Mouse (Mus musculus) midbrain, embryonic 15.5 days (tissue): ENCODE measurements around the gene Mecom. TPM values are rescaled to one million over a fixed set of nuclear protein-coding genes. Genes with fewer than 3 reads are reported as not detected.

Source experiments
- ATAC-seq: fragments of 200-750 bp; cut with Nextera tagmentation; replicated peaks from 2 replicates; pipeline ENCODE4 v1.8.0; 2017; ENCODE audit warnings: moderate TSS enrichment
- H3K27ac ChIP-seq: fragments of 300-500 bp; sonication (generic); 2 replicates; pipeline ENCODE4 v1.5.1; 2015; ENCODE audit warnings: mild to moderate bottlenecking, inconsistent platforms
- H3K27me3 ChIP-seq: fragments of 300-500 bp; sonication (generic); replicated peaks from 2 replicates; pipeline ENCODE4 v1.6.1; 2015; ENCODE audit warnings: inconsistent platforms
- H3K36me3 ChIP-seq: fragments of 300-500 bp; sonication (generic); replicated peaks from 2 replicates; pipeline ENCODE4 v1.6.1; 2015; ENCODE audit warnings: inconsistent platforms
- H3K4me1 ChIP-seq: fragments of 300-500 bp; sonication (generic); 2 replicates; pipeline ENCODE4 v1.6.1; 2015; ENCODE audit warnings: inconsistent platforms
- H3K4me2 ChIP-seq: fragments of 300-500 bp; sonication (generic); 2 replicates; pipeline ENCODE4 v1.6.1; 2015; ENCODE audit warnings: inconsistent platforms, mild to moderate bottlenecking, moderate library complexity
- H3K4me3 ChIP-seq: fragments of 300-500 bp; sonication (generic); 2 replicates; pipeline ENCODE4 v1.5.1; 2015; ENCODE audit warnings: mild to moderate bottlenecking, inconsistent platforms
- H3K9ac ChIP-seq: fragments of 300-500 bp; sonication (generic); 2 replicates; pipeline ENCODE4 v1.6.1; 2015; ENCODE audit warnings: mild to moderate bottlenecking, inconsistent platforms
- H3K9me3 ChIP-seq: fragments of 300-500 bp; sonication (generic); 2 replicates; pipeline ENCODE4 v1.6.1; 2016; ENCODE audit warnings: inconsistent platforms
- WGBS: fragments of 180-500 bp; shearing (Covaris S2); methylation state at CpG from one replicate; pipeline ENCODE4 v1.1.7; 2015; ENCODE audit warnings: mixed read lengths; 5-methylcytosine and 5-hydroxymethylcytosine counted together
- polyA plus RNA-seq: library from polyadenylated mRNA; unstranded; fragments of >200 nt; fragmentation: Nextera tagmentation; extraction: Ambion mirVana; gene quantifications from 2 replicates; pipeline ENCODE4 v1.2.1, GENCODE M21; 2015

Mecom gene
- polyA plus RNA-seq, 1 experiment from 2014 or later = 5.2 TPM

GRCm38 (mm10) chr3:30160961-30161670 is 386.7 kb downstream of the Mecom start:
- H3K36me3 ChIP-seq = no peaks in the 10 kb centered on the region
- no peak for ATAC-seq
- no peaks in the 10 kb centered on the region for H3K9me3 ChIP-seq
- H3K4me1 ChIP-seq = 0 out of 2 replicates have a peak, but pooled peaks cover 4% of the 10 kb centered on the region
- no peak overlapping the region for H3K4me2 ChIP-seq
- no peaks in the 10 kb centered on the region for H3K27me3 ChIP-seq
- H3K27ac ChIP-seq = no peak overlapping the region
- no peak overlapping the region for H3K4me3 ChIP-seq
- H3K9ac ChIP-seq = no peak overlapping the region
- 84% methylated on average over 5 of the region's 5 CpGs for WGBS

GRCm38 (mm10) chr3:30160346-30160745 is 387.5 kb downstream of the Mecom start:
- 85% methylated on average over 5 of the region's 5 CpGs for WGBS
- no peaks in the 10 kb centered on the region for H3K9me3 ChIP-seq
- 0 out of 2 replicates have a peak, but pooled peaks cover 4% of the 10 kb centered on the region for H3K4me1 ChIP-seq
- no peaks in the 10 kb centered on the region for H3K27me3 ChIP-seq
- H3K4me3 ChIP-seq = no peak overlapping the region
- no peak overlapping the region for H3K27ac ChIP-seq
- no peak for ATAC-seq
- no peak overlapping the region for H3K9ac ChIP-seq
- no peaks in the 10 kb centered on the region for H3K36me3 ChIP-seq
- H3K4me2 ChIP-seq = no peak overlapping the region

- Histone ChIP-seq H3K4me1 (0 out of 2 replicates have a peak, but pooled peaks cover 4% of the 10 kb centered on the region), H3K9ac (no peak overlapping the region), H3K4me3 (no peak overlapping the region), H3K36me3 (no peaks in the 10 kb centered on the region), H3K27me3 (no peaks in the 10 kb centered on the region), H3K4me2 (no peak overlapping the region), H3K9me3 (no peaks in the 10 kb centered on the region), H3K27ac (no peak overlapping the region)
- WGBS = 65% methylated on average over 7 of the region's 7 CpGs
- ATAC-seq = 0 out of 2 replicates have a peak, but pooled peaks have one; percentile 42
Observed at GRCm38 (mm10) chr3:30157128-30157670, 390.6 kb downstream of the Mecom start.

- H3K4me1 ChIP-seq = 0 out of 2 replicates have a peak, but pooled peaks cover 4% of the 10 kb centered on the region
- ATAC-seq = no peak
- H3K27ac ChIP-seq = no peak overlapping the region
- no peaks in the 10 kb centered on the region for H3K27me3 ChIP-seq
- no peak overlapping the region for H3K9ac ChIP-seq
- no peaks in the 10 kb centered on the region for H3K9me3 ChIP-seq
- no peaks in the 10 kb centered on the region for H3K36me3 ChIP-seq
- no peak overlapping the region for H3K4me3 ChIP-seq
- WGBS = 81% methylated on average over 7 of the region's 7 CpGs
- H3K4me2 ChIP-seq = no peak overlapping the region
Observed at GRCm38 (mm10) chr3:30154390-30154789, 393.4 kb downstream of the Mecom start.

GRCm38 (mm10) chr3:30153923-30154331 is 393.9 kb downstream of the Mecom start:
- no peak overlapping the region for H3K4me3 ChIP-seq
- H3K36me3 ChIP-seq = no peaks in the 10 kb centered on the region
- 0 out of 2 replicates have a peak, but pooled peaks cover 4% of the 10 kb centered on the region for H3K4me1 ChIP-seq
- H3K9me3 ChIP-seq = no peaks in the 10 kb centered on the region
- no peak overlapping the region for H3K27ac ChIP-seq
- H3K27me3 ChIP-seq = no peaks in the 10 kb centered on the region
- 55% methylated on average over 3 of the region's 3 CpGs for WGBS
- H3K9ac ChIP-seq = no peak overlapping the region
- peak; percentile 48; the same call in 1 of the 2 replicates for ATAC-seq
- H3K4me2 ChIP-seq = no peak overlapping the region

GRCm38 (mm10) chr3:30150071-30150470 is 397.7 kb downstream of the Mecom start:
- no peak for ATAC-seq
- 87% methylated on average over 4 of the region's 4 CpGs for WGBS
- no peaks in the 10 kb centered on the region for H3K4me1 ChIP-seq
- H3K4me3 ChIP-seq = no peak overlapping the region
- no peak overlapping the region for H3K9ac ChIP-seq
- H3K9me3 ChIP-seq = no peaks in the 10 kb centered on the region
- no peaks in the 10 kb centered on the region for H3K36me3 ChIP-seq
- H3K4me2 ChIP-seq = no peak overlapping the region
- H3K27me3 ChIP-seq = no peaks in the 10 kb centered on the region
- H3K27ac ChIP-seq = no peak overlapping the region

- H3K36me3 ChIP-seq = no peaks in the 10 kb centered on the region
- WGBS = 90% methylated on average over 8 of the region's 8 CpGs
- H3K9ac ChIP-seq = no peak overlapping the region
Observed at GRCm38 (mm10) chr3:30148378-30149079, 399.3 kb downstream of the Mecom start.

GRCm38 (mm10) chr3:30145051-30145450 is 402.8 kb downstream of the Mecom start:
- no peak for ATAC-seq
- peaks cover 8% of the 10 kb centered on the region; the same call in 1 of the 2 replicates for H3K4me1 ChIP-seq

More at GRCm38 (mm10) chr3:30148378-30149079, 399.3 kb downstream of the Mecom start:
- H3K27ac ChIP-seq = no peak overlapping the region
- H3K4me2 ChIP-seq = no peak overlapping the region
- no peak overlapping the region for H3K4me3 ChIP-seq
- no peaks in the 10 kb centered on the region for H3K9me3 ChIP-seq
- no peaks in the 10 kb centered on the region; the same call in 1 of the 2 replicates for H3K27me3 ChIP-seq
- no peak for ATAC-seq
- H3K4me1 ChIP-seq = peaks cover 8% of the 10 kb centered on the region; the same call in 1 of the 2 replicates

GRCm38 (mm10) chr3:30143961-30144411 is 403.8 kb downstream of the Mecom start:
- Histone ChIP-seq H3K9ac (no peak overlapping the region), H3K9me3 (no peaks in the 10 kb centered on the region), H3K4me1 (peaks cover 8% of the 10 kb centered on the region; the same call in 1 of the 2 replicates), H3K4me3 (no peak overlapping the region), H3K27me3 (no peaks in the 10 kb centered on the region; the same call in 1 of the 2 replicates), H3K4me2 (peak overlapping the region; percentile 25), H3K36me3 (no peaks in the 10 kb centered on the region), H3K27ac (no peak overlapping the region)
- no peak for ATAC-seq
- 18% methylated on average over 11 of the region's 11 CpGs for WGBS

More at GRCm38 (mm10) chr3:30145051-30145450, 402.8 kb downstream of the Mecom start:
- H3K27ac ChIP-seq = no peak overlapping the region
- 66% methylated on average over 5 of the region's 5 CpGs for WGBS
- H3K36me3 ChIP-seq = no peaks in the 10 kb centered on the region
- H3K27me3 ChIP-seq = no peaks in the 10 kb centered on the region; the same call in 1 of the 2 replicates
- no peak overlapping the region for H3K9ac ChIP-seq
- no peak overlapping the region for H3K4me3 ChIP-seq
- no peak overlapping the region for H3K4me2 ChIP-seq
- no peaks in the 10 kb centered on the region for H3K9me3 ChIP-seq

- Histone ChIP-seq H3K9me3 (no peaks in the 10 kb centered on the region), H3K27me3 (no peaks in the 10 kb centered on the region; the same call in 1 of the 2 replicates), H3K4me3 (no peak overlapping the region), H3K27ac (no peak overlapping the region), H3K9ac (no peak overlapping the region), H3K4me1 (peaks cover 8% of the 10 kb centered on the region; the same call in 1 of the 2 replicates), H3K36me3 (no peaks in the 10 kb centered on the region), H3K4me2 (no peak overlapping the region)
- no peak for ATAC-seq
- 76% methylated on average over 2 of the region's 2 CpGs for WGBS
Observed at GRCm38 (mm10) chr3:30143440-30143839, 404.4 kb downstream of the Mecom start.

GRCm38 (mm10) chr3:30140349-30140748 is 407.5 kb downstream of the Mecom start:
- H3K9ac ChIP-seq = no peak overlapping the region
- no peak overlapping the region for H3K27ac ChIP-seq
- WGBS = 89% methylated on average over 5 of the region's 5 CpGs
- ATAC-seq = no peak
- peaks cover 8% of the 10 kb centered on the region; the same call in 1 of the 2 replicates for H3K4me1 ChIP-seq
- no peaks in the 10 kb centered on the region for H3K9me3 ChIP-seq
- no peak overlapping the region for H3K4me3 ChIP-seq
- H3K4me2 ChIP-seq = no peak overlapping the region
- no peaks in the 10 kb centered on the region; the same call in 1 of the 2 replicates for H3K27me3 ChIP-seq
- H3K36me3 ChIP-seq = no peaks in the 10 kb centered on the region

- Histone ChIP-seq H3K36me3 (no peaks in the 10 kb centered on the region), H3K4me1 (peaks cover 8% of the 10 kb centered on the region; the same call in 1 of the 2 replicates), H3K27ac (no peak overlapping the region), H3K27me3 (no peaks in the 10 kb centered on the region; the same call in 1 of the 2 replicates), H3K9me3 (no peaks in the 10 kb centered on the region), H3K4me3 (no peak overlapping the region), H3K4me2 (no peak overlapping the region), H3K9ac (no peak overlapping the region)
- 85% methylated on average over 4 of the region's 4 CpGs for WGBS
- no peak for ATAC-seq
Observed at GRCm38 (mm10) chr3:30139678-30140077, 408.1 kb downstream of the Mecom start.
